Mouse (Mus musculus) retina, postnatal 1 day (tissue): Measurements from ENCODE around the gene Smad1.
"Not testable (repeated sequence)": the region's sequence is repeated elsewhere in the genome, so short reads cannot be mapped to it uniquely, and the experiment has no call there.

Source experiments
- DNase-seq: peaks from one replicate; pipeline ENCODE4 v3.0.0-alpha.2; 2012

The Smad1 gene

GRCm38 (mm10) chr8:79398994-79399650, at the start of gene Smad1:
Gene Smad1 (minus strand): TSS chr8:79399518.
- DNase-seq = peak; percentile 95

DNA sequence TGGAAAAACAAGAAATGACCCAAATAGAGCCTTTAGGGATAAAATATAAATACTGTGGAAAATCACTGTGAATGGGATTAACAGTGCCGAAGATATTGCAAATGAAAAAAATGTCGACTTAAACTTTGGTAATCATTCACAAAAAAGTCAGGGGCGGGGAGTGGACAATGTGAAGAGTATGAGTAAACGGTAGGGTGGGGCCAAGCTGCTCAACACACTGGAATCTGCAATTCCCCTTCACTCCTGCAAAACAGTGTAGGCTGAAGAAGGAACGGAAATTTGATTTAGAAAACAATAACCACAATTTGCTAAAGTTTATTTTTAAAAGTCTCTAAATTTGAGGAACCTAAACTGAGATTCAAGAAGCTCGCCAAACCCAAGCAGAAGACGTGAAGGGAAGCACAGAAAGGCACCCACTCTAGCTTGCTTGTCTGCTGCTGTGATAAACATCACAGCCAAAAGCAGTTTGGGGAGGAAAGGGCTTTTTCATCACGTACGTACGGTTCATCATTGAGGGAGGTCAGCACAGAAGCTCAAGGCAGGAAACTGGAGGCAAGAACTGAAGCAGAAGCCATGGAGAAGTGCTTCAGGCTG, 48.0 kb upstream of the Smad1 start:
- no peak for DNase-seq

DNA sequence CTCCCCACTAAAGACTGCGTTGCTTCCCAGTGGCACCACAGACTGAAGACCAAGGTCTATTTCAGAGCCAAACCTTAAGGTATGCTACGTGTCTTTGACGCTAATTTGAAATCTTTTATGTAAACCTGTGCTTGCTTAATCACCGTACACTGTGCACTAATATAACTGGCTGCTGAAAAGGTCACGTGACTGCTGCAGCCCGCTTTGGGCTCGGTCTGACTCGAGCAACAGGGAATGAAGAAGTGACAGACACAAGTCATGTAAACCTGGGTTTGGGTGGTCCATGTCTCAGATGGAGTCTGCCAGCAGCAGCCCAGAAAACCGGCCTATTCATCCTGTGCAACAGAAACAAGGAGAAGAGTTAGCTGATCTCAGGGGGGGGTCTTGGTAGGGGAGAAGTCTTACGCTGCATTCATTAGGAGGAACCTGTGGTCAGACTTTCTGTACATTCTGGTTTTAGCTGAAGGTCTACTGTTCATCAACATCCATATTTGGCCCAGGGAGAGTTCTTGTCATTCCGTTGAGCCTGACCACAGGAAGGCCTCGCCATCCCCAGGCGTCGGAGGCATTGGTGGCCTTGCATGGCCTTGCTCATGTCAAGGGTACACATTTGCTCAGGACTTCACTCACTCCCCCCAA, 44.3 kb upstream of the Smad1 start:
- DNase-seq = no peak

DNA sequence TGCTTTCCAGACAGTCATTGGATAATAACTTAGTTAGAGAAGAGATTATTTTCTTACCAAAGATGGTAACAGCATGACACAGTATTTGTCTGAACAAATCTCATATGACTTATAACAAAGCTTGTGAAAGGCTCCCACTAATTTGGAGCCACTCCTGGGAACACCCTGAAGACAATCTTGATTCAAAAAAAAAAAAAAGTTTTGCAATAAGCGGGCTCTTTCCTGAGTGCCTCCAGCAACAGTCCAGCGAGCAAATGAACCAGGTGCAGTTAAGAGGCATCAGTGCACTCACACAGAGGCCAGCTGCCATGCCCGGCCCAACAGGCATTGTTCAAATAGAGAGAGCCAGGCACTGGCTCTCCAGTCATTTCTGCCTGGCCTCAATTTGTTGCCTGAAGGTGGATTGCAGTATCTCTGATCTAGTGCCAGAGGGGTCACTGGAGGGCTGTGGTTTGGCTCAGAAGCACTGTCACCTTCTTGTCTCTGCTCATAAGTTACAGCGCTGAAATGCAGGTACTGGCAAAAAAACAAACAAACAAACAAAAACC, 34.7 kb upstream of the Smad1 start:
- peak; percentile 64 for DNase-seq

- peak; percentile 18 for DNase-seq
Measured at GRCm38 (mm10) chr8:79414907-79415306, 15.6 kb upstream of the Smad1 start.

DNA sequence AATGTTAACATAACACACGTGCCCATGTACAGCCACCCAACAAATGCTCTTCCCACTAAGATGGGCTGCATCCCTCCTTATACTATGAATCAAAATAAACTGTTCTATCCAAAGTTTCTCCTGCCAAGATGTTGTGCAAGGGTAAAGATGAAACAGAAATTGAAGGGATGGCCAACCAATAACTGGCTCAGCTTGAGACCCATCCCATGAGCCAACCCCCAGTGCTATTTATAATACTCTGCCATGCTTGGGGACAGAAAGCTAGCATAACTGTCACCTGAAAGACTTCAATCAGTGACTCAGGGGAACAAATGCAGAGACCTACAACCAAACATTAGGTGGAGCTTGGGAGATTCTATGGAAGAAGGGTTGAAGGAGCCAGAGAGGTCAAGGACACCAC, 11.2 kb upstream of the Smad1 start:
- DNase-seq = no peak

DNA sequence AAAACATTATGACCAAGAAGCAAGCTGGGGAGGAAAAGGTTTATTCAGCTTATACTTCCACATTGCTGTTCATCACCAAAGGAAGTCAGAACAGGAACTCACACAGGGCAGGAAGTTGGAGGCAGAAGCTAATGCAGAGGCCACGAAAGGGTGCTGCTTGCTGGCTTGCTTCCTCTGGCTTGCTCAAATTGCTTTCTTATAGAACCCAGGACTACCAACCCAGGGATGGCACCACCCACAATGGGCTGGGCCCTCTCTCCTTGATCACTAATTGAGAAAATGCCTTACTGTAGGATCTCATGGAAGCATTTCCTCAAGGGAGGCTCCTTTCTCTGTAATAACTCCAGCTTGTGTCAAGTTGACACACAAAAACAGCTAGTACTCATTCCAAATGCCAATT, 8.0 kb upstream of the Smad1 start:
- DNase-seq = not testable (repeated sequence)

- DNase-seq = no peak
Measured at GRCm38 (mm10) chr8:79404895-79405557, 5.7 kb upstream of the Smad1 start.

- DNase-seq = no peak
Measured at GRCm38 (mm10) chr8:79400671-79401070, 1.4 kb upstream of the Smad1 start.

GRCm38 (mm10) chr8:79398251-79398981, 902 bp downstream of the Smad1 start:
- DNase-seq = peak; percentile 73

DNA sequence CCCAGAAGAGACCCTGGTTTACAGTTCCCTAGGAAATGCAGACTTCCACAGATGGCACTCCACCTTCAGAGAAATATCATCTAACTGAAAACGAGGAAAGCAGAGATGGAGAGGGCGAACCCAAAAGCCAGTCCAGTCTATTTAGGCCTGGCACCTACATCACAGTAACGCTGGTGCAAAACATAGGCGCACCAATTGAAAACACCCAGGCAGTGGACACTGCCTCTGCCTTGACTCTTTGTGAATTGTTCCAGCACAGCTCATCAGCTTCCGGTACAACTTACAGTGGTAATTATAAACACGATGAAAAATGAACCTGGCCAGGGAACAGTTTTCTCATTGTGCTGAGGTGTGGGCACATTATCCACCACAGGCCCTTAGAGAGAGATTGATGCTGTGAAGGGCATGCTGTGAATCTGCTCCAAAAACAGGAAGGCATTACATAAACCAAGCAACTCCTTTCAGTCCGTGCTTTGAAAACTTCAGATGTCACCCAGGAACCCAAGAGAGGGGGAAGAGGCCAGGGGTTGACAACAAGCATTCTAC, 1.5 kb downstream of the Smad1 start:
- DNase-seq = no peak

- DNase-seq = peak; percentile 29
Measured at GRCm38 (mm10) chr8:79396911-79397310, 2.4 kb downstream of the Smad1 start.

DNA sequence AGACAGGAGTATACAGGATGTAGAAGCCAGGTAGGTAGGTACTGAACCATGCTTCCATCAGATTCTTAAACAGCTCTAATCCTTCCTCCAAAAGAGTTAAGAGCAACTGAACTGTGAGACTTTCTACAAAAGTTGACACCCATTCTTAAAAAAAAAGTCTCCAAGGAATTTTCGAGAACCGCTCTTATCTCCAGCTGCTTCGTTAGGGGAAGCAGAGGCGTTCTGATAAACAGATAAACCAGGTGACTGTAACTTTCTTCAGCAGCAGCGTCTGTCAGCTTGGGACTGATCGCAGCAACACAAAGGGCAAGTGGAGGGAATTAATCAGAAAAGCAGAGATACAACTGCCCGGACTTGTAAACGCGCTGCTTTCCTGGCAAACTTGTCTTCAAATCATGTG, 5.3 kb downstream of the Smad1 start:
- DNase-seq = no peak

DNA sequence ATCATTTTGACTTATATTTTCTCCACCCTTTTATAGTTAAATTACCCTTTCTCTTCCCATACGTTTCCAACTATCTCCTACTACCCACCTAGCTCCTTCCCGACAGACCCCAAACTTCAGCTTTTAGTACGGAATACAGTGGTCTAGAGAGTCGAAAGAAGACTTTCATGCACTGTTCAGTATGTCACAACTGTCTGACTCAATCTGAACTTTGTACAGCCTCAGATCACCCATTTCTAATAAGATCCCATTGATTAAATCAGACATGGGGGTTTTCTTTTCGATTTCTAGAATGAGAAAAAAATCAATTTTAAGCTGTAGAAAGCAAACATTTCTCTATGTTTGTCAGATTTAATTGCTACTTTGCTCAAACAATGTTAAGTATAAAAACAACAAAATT, 6.1 kb downstream of the Smad1 start:
- no peak for DNase-seq

DNA sequence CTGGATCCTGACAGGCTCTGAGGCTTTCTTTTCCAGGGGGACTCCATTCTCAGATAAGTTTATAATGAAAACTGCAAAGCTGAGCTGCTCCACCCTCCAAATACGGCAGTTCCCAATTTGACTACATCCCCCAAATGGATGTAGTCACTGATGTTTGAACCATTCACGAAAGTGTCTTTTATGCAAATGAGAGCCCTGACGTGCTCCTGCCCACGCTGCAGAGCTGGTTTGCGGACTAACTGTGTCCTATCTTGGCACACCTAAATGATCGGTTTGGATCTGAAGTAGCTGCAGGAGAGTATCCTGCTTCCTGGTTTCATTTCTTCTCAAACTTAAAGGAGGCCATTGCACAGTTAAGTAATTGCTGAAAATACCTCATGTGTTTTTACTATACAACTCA, 6.7 kb downstream of the Smad1 start:
- no peak for DNase-seq

DNA sequence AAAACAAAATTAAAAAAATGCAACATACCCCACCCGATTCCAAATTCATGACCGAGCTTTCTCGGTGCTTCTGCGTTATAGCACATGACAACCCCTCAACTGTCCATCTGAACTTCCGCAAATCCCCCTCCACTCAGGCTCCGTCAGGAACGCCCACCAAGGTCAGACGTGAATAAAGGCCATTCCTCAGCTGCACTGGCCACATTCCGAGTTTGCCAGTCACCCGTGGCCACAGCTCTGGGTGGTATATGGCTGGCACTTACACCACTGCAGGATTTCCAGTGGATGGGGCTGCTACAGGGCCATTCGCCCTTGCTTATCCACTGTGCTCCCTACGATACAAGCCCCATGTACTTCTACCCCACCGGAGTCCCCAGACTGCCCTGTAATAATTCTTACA, 7.9 kb downstream of the Smad1 start:
- no peak for DNase-seq

GRCm38 (mm10) chr8:79389074-79389786, 10.1 kb downstream of the Smad1 start:
- DNase-seq = no peak

DNA sequence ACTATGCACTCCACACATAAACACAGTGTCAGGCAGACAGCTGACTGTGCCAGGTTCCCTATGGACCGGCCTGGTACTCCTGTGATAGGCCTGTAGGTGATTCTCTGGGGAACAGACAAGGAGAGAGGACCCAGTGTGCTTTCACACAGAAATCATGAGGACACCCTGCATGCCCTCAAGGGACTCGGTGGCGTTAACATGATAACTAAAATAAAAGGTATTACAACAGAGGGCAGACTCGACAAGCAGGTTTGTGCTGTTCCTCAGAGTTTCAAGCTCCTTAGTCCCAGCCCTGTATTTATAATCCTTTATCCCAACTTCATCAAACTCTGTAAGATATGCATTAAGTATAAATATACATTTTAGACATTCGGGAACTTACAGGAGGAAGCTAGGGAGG, 12.5 kb downstream of the Smad1 start:
- DNase-seq = no peak

GRCm38 (mm10) chr8:79386358-79386757, 13.0 kb downstream of the Smad1 start:
- no peak for DNase-seq

- peak; percentile 46 for DNase-seq
Measured at GRCm38 (mm10) chr8:79384276-79385271, 14.7 kb downstream of the Smad1 start.

DNA sequence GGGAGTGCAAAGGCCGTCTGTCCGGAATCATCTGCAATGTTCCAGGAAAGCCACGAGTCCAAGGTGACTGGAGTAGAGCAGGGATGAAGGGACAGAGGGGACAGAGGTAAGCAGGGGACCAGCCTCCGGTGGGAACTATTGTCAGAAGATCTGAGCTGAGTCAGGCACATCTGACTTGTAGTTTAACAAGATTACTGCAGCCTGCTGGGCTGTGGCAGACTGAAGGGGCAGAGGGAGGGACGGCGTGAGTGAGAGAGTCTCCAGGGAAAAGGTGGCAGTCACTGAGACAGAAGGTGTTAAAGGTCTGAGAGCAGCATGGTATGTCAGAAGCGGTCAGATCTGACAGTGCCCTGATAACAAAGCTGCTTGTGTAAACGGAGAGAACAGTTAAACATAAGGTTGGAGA, 16.5 kb downstream of the Smad1 start:
- peak; percentile 59 for DNase-seq
